Mouse (Mus musculus) testis, postnatal 10 days (tissue): Measurements from ENCODE around the gene Sema4c.
A peak's percentile ranks its signal among the peaks of the same experiment; 100 is the strongest.

ENCODE experiments used
- DNase-seq: peaks from one replicate; pipeline ENCODE4 v3.0.0; 2021; ENCODE audit warnings: low spot score

Sema4c gene

GRCm38 (mm10) chr1:36535477-36536396, 22.4 kb downstream of the Sema4c start:
- DNase-seq = no peak

- DNase-seq = no peak
Measured at GRCm38 (mm10) chr1:36534595-36535058, 23.5 kb downstream of the Sema4c start.

DNA sequence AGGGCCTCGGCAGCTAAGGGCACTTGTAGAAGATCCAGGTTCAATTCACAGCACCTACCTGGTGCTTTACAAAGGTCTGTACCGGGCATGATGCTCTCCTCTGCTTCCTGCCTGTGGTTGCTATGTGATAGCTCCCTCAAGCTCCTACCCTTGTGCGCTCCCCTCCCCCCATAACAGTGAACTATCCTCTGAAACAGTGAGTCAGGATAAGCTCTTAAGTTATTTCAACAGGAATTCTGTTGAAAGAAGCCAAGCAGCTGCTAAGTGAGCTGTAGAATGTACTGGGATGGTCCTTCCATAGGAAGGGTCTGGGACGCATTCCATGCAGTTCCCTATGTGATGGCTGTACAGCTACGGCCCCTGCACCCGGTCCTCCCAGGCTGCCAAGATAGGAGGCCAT, 24.6 kb downstream of the Sema4c start:
- DNase-seq = no peak

- no peak for DNase-seq
Measured at GRCm38 (mm10) chr1:36531461-36531860, 26.7 kb downstream of the Sema4c start.

- DNase-seq = no peak
Measured at GRCm38 (mm10) chr1:36530962-36531361, 27.2 kb downstream of the Sema4c start.

DNA sequence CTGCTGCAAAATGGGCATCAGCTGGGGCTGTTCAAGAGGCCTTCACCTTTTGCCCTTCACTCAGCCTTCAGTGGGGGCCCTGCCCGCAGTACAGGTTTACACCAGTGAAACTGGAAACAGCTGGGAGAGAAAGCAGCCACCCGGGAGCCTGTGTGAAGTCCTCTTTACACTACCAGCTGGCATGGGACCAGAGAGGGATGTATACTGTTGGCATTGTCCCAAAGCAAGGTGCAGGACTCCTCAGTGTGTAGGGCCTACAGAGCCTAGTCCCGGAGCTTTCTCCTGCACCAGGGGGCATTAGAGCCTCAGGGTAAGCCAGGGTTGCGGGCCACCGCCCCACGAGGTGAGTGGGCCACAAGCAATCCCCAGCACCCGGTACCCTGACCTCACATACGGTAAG, 27.7 kb downstream of the Sema4c start:
- DNase-seq = no peak

- no peak for DNase-seq
Measured at GRCm38 (mm10) chr1:36529875-36530274, 28.3 kb downstream of the Sema4c start.

- DNase-seq = no peak
Measured at GRCm38 (mm10) chr1:36529274-36529673, 28.9 kb downstream of the Sema4c start.

- DNase-seq = no peak
Measured at GRCm38 (mm10) chr1:36528351-36528750, 29.8 kb downstream of the Sema4c start.

DNA sequence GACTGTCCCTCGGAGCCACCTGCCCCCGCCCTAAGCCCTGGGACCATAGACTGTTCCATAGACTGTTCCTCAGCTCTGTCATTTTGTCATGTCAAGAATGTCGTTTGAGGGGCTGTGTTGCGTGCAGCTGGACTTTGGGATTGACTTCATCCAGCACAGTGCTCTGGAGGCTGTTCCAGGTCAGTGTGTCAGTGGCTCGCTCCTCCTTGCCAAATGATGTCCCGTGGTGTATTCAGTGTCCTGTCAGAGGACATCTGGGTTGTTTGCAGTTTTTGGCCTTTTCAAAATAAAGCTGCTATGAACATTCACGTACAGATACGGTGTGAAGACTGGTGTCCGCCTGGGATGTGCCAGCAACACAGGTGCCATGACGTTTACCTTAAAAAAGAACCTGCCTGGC, 31.2 kb downstream of the Sema4c start:
- DNase-seq = no peak

GRCm38 (mm10) chr1:36525774-36526173, 32.4 kb downstream of the Sema4c start:
- DNase-seq = no peak

GRCm38 (mm10) chr1:36524058-36524457, 34.1 kb downstream of the Sema4c start:
- DNase-seq = no peak

DNA sequence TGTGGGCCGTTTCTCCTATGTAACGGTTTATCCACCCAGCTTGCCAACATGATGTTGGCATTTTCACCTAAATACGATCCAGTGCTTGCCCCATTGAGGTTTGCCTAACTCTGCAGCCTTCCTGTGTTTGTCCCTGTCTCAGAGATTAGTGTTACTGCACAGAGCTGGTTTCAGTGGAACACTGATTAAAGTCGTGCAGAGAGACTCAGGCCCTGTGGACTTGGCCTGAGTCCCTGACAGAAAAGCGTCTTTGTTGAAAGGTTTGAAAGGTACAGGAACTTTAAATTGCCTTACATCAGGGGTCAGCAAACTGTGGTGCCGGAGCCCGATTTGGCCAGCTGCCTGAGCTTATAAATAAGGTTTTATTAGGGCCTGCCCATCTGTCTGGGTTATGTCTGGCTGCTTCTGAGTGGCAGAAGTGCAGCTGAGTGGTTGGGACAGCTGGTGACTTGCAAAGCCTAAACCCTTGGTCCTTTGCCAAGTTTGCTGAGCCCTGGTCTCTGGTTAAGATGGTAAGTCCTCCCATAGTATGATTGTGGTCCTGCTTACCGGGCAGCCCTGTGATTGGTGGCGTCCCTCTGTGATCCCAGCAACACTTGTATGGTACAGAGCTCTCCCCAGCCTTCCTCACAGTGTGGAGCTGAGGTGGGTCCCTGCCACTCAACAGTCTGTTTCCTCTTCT, 34.7 kb downstream of the Sema4c start:
- DNase-seq = no peak

DNA sequence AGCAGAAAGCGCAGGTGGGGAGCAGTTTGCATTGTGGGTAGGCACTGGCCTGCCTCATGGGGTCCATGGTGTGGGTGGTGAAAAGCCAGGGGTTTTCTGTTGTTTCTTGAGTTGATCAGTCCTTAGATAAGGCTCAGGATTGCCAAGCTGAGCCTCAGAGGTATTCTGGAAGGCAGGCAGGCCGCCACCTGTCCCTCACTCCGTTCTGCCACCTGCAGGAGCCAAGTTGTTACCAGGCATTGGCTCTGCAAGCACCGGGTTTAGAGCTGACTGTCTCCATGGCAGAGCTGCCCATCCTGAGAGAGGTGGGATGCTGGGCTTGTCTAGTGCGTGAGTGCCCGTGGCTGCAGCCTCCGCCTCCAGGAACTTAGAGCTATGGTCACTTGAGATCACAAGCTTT, 35.9 kb downstream of the Sema4c start:
- DNase-seq = no peak

DNA sequence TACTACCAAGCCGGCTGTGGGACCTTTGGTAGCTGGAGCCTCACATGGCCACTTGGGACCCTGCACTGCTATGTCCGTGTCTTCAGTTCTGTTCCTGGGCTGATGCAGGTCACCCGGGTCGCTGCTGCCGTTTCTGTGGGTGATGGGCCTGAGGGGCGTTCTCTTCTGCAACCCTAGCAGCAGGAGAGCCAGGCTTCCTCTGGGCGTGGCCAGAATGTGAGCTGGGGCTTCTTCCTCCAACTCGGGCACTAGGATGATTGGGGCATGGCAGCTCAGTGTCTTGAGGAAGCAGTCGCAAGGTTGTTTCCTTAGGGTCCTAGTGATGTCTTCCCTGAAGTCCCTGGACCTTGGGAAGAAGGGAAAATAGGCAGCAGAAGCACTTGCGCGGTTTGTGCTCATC, 38.5 kb downstream of the Sema4c start:
- DNase-seq = no peak

GRCm38 (mm10) chr1:36518259-36518658, 39.9 kb downstream of the Sema4c start:
- no peak for DNase-seq

GRCm38 (mm10) chr1:36513718-36514117, 44.4 kb downstream of the Sema4c start:
- DNase-seq = peak; percentile 59

DNA sequence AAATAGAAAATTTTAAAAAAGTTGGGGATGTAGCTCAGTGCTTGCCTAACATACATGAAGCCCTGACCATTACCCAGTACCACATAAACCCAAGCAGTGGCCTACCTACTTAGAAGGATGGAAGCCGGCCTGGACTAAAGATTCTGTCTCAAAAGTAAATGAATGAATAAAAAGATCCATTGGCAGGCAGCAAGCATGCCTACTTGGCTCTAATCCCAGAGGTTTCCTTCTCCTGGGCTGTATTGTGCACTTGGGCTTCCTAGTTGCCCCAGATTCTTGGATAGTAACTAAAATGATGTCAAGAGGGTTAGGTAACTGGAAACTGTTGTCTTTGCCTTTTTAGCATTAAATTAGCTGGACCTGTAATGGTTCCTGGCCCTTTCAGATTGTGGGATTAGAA, 44.8 kb downstream of the Sema4c start:
- no peak for DNase-seq

DNA sequence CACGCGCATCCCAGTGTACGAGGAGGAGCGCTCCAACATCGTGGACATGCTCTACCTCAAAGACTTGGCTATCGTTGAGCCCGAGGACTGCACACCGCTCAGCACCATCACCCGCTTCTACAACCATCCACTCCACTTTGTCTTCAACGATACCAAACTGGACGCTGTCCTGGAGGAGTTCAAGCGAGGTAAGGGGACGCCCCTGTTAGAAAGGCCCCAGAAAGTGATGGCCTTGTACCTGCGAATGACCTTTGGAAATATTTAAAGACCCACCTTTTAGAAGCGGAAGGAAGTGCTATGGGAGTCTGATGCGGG, 45.2 kb downstream of the Sema4c start:
- no peak for DNase-seq

DNA sequence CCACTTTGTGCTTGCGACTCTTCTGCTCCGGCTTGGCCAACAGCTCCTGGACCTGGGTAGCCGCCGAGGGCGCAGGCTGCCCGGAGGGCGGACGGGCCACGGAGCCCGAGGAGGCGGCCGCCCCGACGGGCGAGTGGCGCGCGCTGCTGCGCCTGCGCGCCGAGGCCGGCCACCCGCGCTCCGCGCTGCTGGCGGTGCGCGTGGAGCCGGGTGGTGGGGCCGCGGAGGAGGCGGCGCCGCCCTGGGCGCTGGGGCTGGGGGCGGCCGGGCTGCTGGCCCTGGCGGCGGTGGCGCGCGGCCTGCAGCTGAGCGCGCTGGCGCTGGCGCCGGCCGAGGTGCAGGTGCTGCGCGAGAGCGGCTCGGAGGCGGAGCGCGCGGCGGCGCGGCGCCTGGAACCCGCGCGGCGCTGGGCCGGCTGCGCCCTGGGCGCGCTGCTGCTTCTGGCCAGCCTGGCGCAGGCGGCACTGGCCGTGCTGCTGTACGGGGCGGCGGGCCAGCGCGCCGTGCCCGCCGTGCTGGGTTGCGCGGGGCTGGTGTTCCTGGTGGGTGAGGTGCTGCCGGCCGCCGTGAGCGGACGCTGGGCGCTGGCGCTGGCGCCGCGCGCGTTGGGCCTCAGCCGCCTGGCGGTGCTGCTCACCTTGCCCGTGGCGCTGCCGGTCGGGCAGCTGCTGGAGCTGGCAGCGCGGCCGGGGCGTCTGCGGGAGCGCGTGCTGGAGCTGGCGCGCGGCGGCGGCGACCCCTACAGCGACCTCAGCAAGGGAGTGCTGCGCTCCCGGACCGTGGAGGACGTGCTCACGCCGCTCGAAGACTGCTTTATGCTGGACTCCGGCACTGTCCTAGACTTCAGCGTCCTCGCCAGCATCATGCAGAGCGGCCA, 45.8 kb downstream of the Sema4c start:
- DNase-seq = peak; percentile 60

DNA sequence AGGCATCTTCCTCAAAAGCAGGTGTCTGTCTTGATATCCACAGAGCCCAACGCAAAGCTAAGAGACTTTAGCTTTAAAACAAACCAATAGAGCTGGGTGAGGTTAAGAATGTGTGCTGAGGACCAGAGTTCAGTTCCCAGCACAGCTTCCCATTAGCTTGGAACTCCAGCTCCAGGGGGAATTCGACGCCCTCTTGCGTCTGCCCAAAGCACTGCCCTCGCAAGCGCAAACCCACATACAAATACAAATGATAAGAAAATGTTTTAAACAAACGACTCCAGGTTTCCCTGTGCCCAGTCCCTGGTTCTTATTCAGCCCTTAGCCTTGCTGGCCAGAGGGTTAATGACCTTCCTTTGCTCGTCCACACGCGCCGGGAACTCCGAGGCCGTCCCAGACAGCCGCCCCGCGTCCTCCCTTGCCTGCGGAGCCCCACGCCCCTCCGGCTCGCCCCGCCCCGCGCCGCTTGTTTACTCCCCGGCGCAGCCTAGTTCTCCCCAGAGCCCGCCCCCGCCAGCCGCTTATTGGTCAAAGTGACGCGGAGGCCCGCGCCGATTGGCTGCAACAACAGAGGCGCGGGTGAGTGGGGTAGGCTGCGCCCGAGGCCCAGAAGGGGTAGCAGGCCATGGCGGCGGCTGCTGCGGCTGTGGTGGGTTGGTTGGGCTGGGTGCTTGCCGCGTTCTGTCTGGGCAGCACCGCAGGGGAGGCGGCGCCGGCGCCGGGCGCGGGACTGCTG, 46.7 kb downstream of the Sema4c start, which contains the start of gene Cnnm3:
TSS of gene Cnnm3 (plus strand) at position 579 of the 733 bp plus-strand sequence.
- DNase-seq = peak; percentile 100

- DNase-seq = no peak
Measured at GRCm38 (mm10) chr1:36508238-36508637, 49.9 kb downstream of the Sema4c start.
